In genomic region chr11:80141825-80142521, GRCm38 (mm10) we compare ENCODE assay signal across 8 mouse cellular contexts. TPM values are rescaled to one million over a fixed set of nuclear protein-coding genes. Genes with fewer than 3 reads are reported as not detected.
DNase-seq lines count a peak whose midpoint lies in the region; ATAC-seq lines count a peak whose summit lies in the region.

Gene Tefm (minus strand): TSS chr11:80142175.

- peak; percentile 88 to 96 for DNase-seq in adrenal gland, adult (ENCODE audit: inconsistent age in 2 of 2, low spot score in 1 of 2)
- peak; percentile 95 for DNase-seq in embryo, embryonic 10.5 days (ENCODE audit: low spot score)
- peak; percentile 83 for DNase-seq in gastrocnemius, postnatal 14 days
- peak; percentile 82 to 90 for DNase-seq in left cerebral cortex, postnatal 10 days (ENCODE audit: extremely low spot score in 1 of 2, low spot score in 2 of 2)
- peak; percentile 82 for DNase-seq in right cerebral cortex, postnatal 25 days
- DNase-seq in urinary bladder, postnatal 4 days (ENCODE audit: low spot score in 2 of 2): peak; percentile 78 to 79

- peak; percentile 87 for ATAC-seq in inflammation-experienced regulatory T-cells, adult 6 months
- peak; percentile 87 for ATAC-seq in megakaryocyte-erythroid progenitor cell, adult 5-6 weeks (replicated peaks; ENCODE audit: low FRiP score, low TSS enrichment, poor library complexity, severe bottlenecking)

- intact Hi-C loops in gastrocnemius, postnatal 14 days (cut with DNase I; ENCODE audit: low total_unique reads): loop anchor here (10.0 kb wide), 1 partner anchor 97 kb away; no protein-coding TSS in a partner anchor
- intact Hi-C loops in left cerebral cortex, postnatal 10 days (cut with DNase I): loop anchor here (5.0 kb wide), 1 partner anchor 100 kb away; no protein-coding TSS in a partner anchor

RNA-seq across cellular contexts. Expression of gene Tefm, which starts in this region (rescaled TPM):
- total RNA-seq in gastrocnemius, postnatal 14 days (2021): 10 to 100 TPM; 20.4 to 20.7 TPM
- 10 to 100 TPM; 18.9 to 34.9 (median 32.5) TPM for polyA plus RNA-seq in inflammation-experienced regulatory T-cells, adult 6 months (2017; shearing (Covaris generic))
- total RNA-seq in left cerebral cortex, postnatal 10 days (2021): 10 to 100 TPM in 1 of 2 experiments, 1 to 10 TPM in 1; 9.6 to 11.5 TPM
- 23.4 and 30.9 TPM in 2 replicates for total RNA-seq in megakaryocyte-erythroid progenitor cell, adult 5-6 weeks (2014; fragmentation: Nextera tagmentation)
- 19.0 and 22.6 TPM in 2 replicates for total RNA-seq in megakaryocyte-erythroid progenitor cell, adult 5-6 weeks (2017)

Comparison
In these comparisons a context has a peak if more than half of its experiments do, and no peak if none do; other contexts are left out.
1. Peak in every context shown above with its lines: DNase-seq and ATAC-seq.